Mouse (Mus musculus) layer of hippocampus, adult 9-11 months (tissue): ENCODE data around the gene Col15a1.

ENCODE experiments used
- DNase-seq: peaks from one replicate; pipeline ENCODE4 v3.0.0; 2022

The Col15a1 gene

GRCm38 (mm10) chr4:47207969-47208420 lies at the start of gene Col15a1:
TSS of gene Col15a1 (plus strand) at chr4:47208161.
- DNase-seq = no peak

GRCm38 (mm10) chr4:47161103-47161755 lies 46.7 kb upstream of the Col15a1 start:
- DNase-seq = no peak

- DNase-seq = no peak
Observed at GRCm38 (mm10) chr4:47161756-47162587, 46.0 kb upstream of the Col15a1 start.

- DNase-seq = no peak
Observed at GRCm38 (mm10) chr4:47172314-47172713, 35.6 kb upstream of the Col15a1 start.

GRCm38 (mm10) chr4:47177101-47177500 lies 30.9 kb upstream of the Col15a1 start:
- no peak for DNase-seq

GRCm38 (mm10) chr4:47178261-47178961 lies 29.6 kb upstream of the Col15a1 start:
- DNase-seq = no peak

- DNase-seq = no peak
Observed at GRCm38 (mm10) chr4:47179535-47179934, 28.4 kb upstream of the Col15a1 start.

GRCm38 (mm10) chr4:47184058-47184661 lies 23.8 kb upstream of the Col15a1 start:
- no peak for DNase-seq

GRCm38 (mm10) chr4:47186514-47186913 lies 21.4 kb upstream of the Col15a1 start:
- peak; percentile 42 for DNase-seq

- DNase-seq = no peak
Observed at GRCm38 (mm10) chr4:47196173-47196572, 11.8 kb upstream of the Col15a1 start.

GRCm38 (mm10) chr4:47203643-47204042 lies 4.3 kb upstream of the Col15a1 start:
- DNase-seq = no peak

- no peak for DNase-seq
Observed at GRCm38 (mm10) chr4:47205846-47206245, 2.1 kb upstream of the Col15a1 start.

- DNase-seq = no peak
Observed at GRCm38 (mm10) chr4:47208421-47208991, 545 bp downstream of the Col15a1 start.

- no peak for DNase-seq
Observed at GRCm38 (mm10) chr4:47209466-47209865, 1.5 kb downstream of the Col15a1 start.

- DNase-seq = no peak
Observed at GRCm38 (mm10) chr4:47218828-47219227, 10.9 kb downstream of the Col15a1 start.

GRCm38 (mm10) chr4:47219393-47219792 lies 11.4 kb downstream of the Col15a1 start:
- DNase-seq = no peak

GRCm38 (mm10) chr4:47220544-47220943 lies 12.6 kb downstream of the Col15a1 start:
- no peak for DNase-seq

- DNase-seq = no peak
Observed at GRCm38 (mm10) chr4:47222146-47222545, 14.2 kb downstream of the Col15a1 start.

- DNase-seq = no peak
Observed at GRCm38 (mm10) chr4:47225920-47226319, 18.0 kb downstream of the Col15a1 start.

- no peak for DNase-seq
Observed at GRCm38 (mm10) chr4:47227101-47227500, 19.1 kb downstream of the Col15a1 start.

GRCm38 (mm10) chr4:47227756-47228155 lies 19.8 kb downstream of the Col15a1 start:
- DNase-seq = peak; percentile 90

GRCm38 (mm10) chr4:47228945-47229344 lies 21.0 kb downstream of the Col15a1 start:
- DNase-seq = no peak

GRCm38 (mm10) chr4:47230498-47230897 lies 22.5 kb downstream of the Col15a1 start:
- peak; percentile 44 for DNase-seq
